Comparison of ENCODE assay signal across 10 mouse cellular contexts in genomic region chr1:59437927-59438326, GRCm38 (mm10). TPM values are rescaled to one million over a fixed set of nuclear protein-coding genes. Genes with fewer than 3 reads are reported as not detected.
A peak's percentile ranks its signal among the peaks of the same experiment; 100 is the strongest.
DNase-seq lines count a peak whose midpoint lies in the region; ATAC-seq and TF ChIP-seq lines count a peak whose summit lies in the region.
"Had no signal": no experiment of that assay in that cellular context is flagged by ENCODE, and none has a peak within 500 bp of the region (broad histone marks: within the 10 kb centered on the region; RNA-seq: fewer than 3 reads in every experiment).

No protein-coding gene starts in this region.

- no peaks in the 10 kb centered on the region for H3K27me3 ChIP-seq in intestine, embryonic 15.5 days (replicated peaks)
- H3K27me3 ChIP-seq in neural tube, embryonic 13.5 days = no peaks in the 10 kb centered on the region

- intact Hi-C loops in gastrocnemius, adult 2 months (cut with DNase I) = no loop called here

- H3K4me1 ChIP-seq in intestine, embryonic 15.5 days (replicated peaks) = peaks cover 17% of the 10 kb centered on the region
- H3K4me1 ChIP-seq in neural tube, embryonic 13.5 days (replicated peaks) = peaks cover 20% of the 10 kb centered on the region
- H3K4me1 ChIP-seq: heart, embryonic 15.5 days had no signal

- no peak overlapping the region for H3K4me2 ChIP-seq in intestine, embryonic 15.5 days (replicated peaks)
- H3K4me2 ChIP-seq in neural tube, embryonic 13.5 days = no peak overlapping the region
- H3K4me2 ChIP-seq: heart, embryonic 15.5 days had no signal

- WGBS in intestine, embryonic 15.5 days = 41% methylated on average over 3 of the region's 3 CpGs
- WGBS in neural tube, embryonic 13.5 days = 10% methylated on average over 3 of the region's 3 CpGs

- no peaks in the 10 kb centered on the region for H3K36me3 ChIP-seq in intestine, embryonic 15.5 days
- no peaks in the 10 kb centered on the region for H3K36me3 ChIP-seq in neural tube, embryonic 13.5 days
- H3K36me3 ChIP-seq: heart, embryonic 15.5 days had no signal

- H3K9me3 ChIP-seq in intestine, embryonic 15.5 days = no peaks in the 10 kb centered on the region
- no peaks in the 10 kb centered on the region for H3K9me3 ChIP-seq in neural tube, embryonic 13.5 days
- H3K9me3 ChIP-seq: heart, embryonic 15.5 days had no signal

- H3K9ac ChIP-seq in intestine, embryonic 15.5 days = no peak overlapping the region
- no peak overlapping the region for H3K9ac ChIP-seq in neural tube, embryonic 13.5 days
- H3K9ac ChIP-seq: heart, embryonic 15.5 days had no signal

- no peak overlapping the region for H3K4me3 ChIP-seq in gastrocnemius, adult 2 months
- H3K4me3 ChIP-seq in intestine, embryonic 15.5 days (replicated peaks) = no peak overlapping the region
- no peak overlapping the region for H3K4me3 ChIP-seq in neural tube, embryonic 13.5 days
- H3K4me3 ChIP-seq: erythroblast, embryonic 14.5 days; heart, embryonic 15.5 days had no signal

- no peak for TF ChIP-seq CTCF in gastrocnemius, adult 2 months (IDR thresholded peaks at IDR 0.05)

- ATAC-seq in intestine, embryonic 15.5 days = peak; percentile 50
- ATAC-seq in neural tube, embryonic 13.5 days (ENCODE audit: low read depth) = no peak
- no peak for ATAC-seq in CD4-positive, CD25-positive, alpha-beta regulatory T cell, adult 4 months

- DNase-seq in gastrocnemius, adult 2 months = no peak
- DNase-seq in gastrocnemius, postnatal 4 days (ENCODE audit: low spot score in 2 of 2) = no peak
- peak; percentile 38 for DNase-seq in liver
- no peak for DNase-seq in urinary bladder, postnatal 25 days (ENCODE audit: low spot score)
- DNase-seq in layer of hippocampus, postnatal 10 days (ENCODE audit: low spot score in 2 of 2) = no peak

- 0 out of 2 replicates have a peak overlapping the region, but pooled peaks have one; percentile 9 for H3K27ac ChIP-seq in gastrocnemius, adult 2 months
- H3K27ac ChIP-seq in intestine, embryonic 15.5 days = peak overlapping the region; percentile 18; the same call in 1 of the 2 replicates
- H3K27ac ChIP-seq in neural tube, embryonic 13.5 days (replicated peaks) = peak overlapping the region; percentile 61
- H3K27ac ChIP-seq: heart, embryonic 15.5 days had no signal

RNA-seq across cellular contexts. Expression of gene Fzd7, which starts 44.3 kb away (rescaled TPM):
- 10 to 100 TPM; 21.6 to 42.4 TPM for total RNA-seq in gastrocnemius, adult 2 months (2021)
- total RNA-seq in gastrocnemius, postnatal 4 days (2021) = 10 to 100 TPM; 37.2 to 38.3 TPM
- polyA plus RNA-seq in intestine, embryonic 15.5 days (2015; fragmentation: Nextera tagmentation; extraction: Ambion mirVana) = 6.3 and 7.5 TPM in 2 replicates
- polyA plus RNA-seq in neural tube, embryonic 13.5 days (2015; fragmentation: Nextera tagmentation; extraction: Ambion mirVana) = 6.7 and 6.8 TPM in 2 replicates
- not detected for polyA plus RNA-seq in CD4-positive, CD25-positive, alpha-beta regulatory T cell, adult 4 months (2017; shearing (Covaris generic))
- 1 to 10 TPM; 5.8 to 6.5 TPM for total RNA-seq in layer of hippocampus, postnatal 10 days (2021)

Comparison
In these comparisons a context has a peak if more than half of its experiments do, and no peak if none do; other contexts are left out.
1. H3K27ac ChIP-seq: peak in every context shown above with its lines; median percentile 61 in neural tube, embryonic 13.5 days; 18 in intestine, embryonic 15.5 days; 9 in gastrocnemius, adult 2 months.